Mouse (Mus musculus) kidney, adult 10 weeks (tissue): ENCODE measurements around the gene Scgb3a1. TPM values are rescaled to one million over a fixed set of nuclear protein-coding genes. Genes with fewer than 3 reads are reported as not detected.

Experiments
- polyA plus RNA-seq: library from polyadenylated mRNA; stranded (reverse); fragments of 350-450 nt; fragmentation: Illumina TruSeq; extraction: RNeasy Lipid Tissue Mini Kit (QIAGEN cat#74804); gene quantifications from one replicate; pipeline ENCODE4 v1.2.3, GENCODE M21; 2014; ENCODE audit warnings: low read depth, low replicate concordance

Scgb3a1 gene
- polyA plus RNA-seq, result not detected

DNA sequence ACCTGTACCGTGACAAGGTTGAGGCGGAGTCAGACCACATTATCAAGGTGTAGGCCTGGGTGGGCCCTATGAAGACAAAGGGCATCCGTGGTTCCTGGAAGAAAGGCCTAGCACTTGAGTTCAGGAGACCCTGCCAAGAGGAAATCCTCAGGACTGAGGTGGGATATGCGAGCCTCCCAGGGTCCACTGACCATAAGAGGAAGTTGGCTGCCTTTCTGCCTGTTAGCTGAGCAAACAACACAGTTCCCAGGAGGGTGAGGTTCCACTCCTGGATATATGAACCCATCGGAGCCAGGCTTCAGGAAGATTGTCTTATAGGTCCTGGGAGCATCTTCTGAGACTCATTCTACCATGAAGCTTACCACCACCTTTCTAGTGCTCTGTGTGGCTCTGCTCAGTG is at the start of gene Scgb3a1:
Scgb3a1 (plus strand) TSS at position 301 of the 400 bp plus-strand sequence.

DNA sequence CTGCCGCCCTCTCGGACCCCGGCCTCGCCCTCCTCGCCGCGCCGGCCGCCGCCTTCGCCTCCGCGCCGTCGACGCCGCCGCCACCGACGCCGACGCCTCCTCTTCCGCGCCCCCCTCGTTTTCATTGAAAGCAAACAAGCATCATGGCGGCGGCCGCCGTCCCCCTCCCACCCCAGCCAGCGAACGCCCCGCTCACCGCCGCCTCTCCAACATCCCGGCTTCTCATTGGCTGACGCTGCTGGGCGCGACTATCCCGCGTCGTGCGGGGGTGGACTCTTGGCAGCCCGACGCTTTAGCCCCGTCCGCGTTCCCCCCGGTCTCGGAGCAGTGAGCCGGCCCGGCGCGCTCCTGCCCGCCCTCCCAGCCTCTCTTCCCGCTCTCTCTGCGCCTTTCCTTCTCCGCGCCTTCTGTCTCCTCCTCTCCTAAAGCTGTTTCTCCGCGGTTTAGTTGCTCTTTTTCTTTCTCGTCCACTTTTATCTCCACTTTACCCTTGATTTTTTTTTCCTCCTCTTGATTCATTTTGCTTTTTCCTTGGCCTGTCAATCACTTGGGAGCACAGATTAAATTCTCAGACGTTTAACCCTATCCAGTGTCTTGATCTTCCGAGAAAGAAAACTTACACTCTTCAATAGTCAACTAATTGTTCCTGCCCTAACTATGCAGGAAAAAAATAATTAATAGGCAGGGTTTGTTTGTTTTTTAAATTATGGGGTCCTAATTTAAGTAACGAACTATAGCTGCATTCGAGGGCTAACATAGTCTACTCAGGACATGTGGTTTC is 49.3 kb downstream of the Scgb3a1 start, which contains the start of gene Cnot6:
Cnot6 (minus strand) TSS at position 169 of the 781 bp plus-strand sequence.

Other genes with a start within 250 kb of the Scgb3a1 start
- not detected for gene Olfr1389, start 240.5 kb upstream of the Scgb3a1 start, polyA plus RNA-seq
- gene Olfr1388, start 227.0 kb upstream of the Scgb3a1 start, polyA plus RNA-seq, result not detected
- not detected for gene Olfr1387, start 208.3 kb upstream of the Scgb3a1 start, polyA plus RNA-seq
- not detected for gene Olfr1386, start 198.6 kb upstream of the Scgb3a1 start, polyA plus RNA-seq
- gene Olfr1385, start 174.5 kb upstream of the Scgb3a1 start, polyA plus RNA-seq, result not detected
- gene Olfr1384, start 156.9 kb upstream of the Scgb3a1 start, polyA plus RNA-seq, result not detected
- gene Olfr1383, start 144.0 kb upstream of the Scgb3a1 start, polyA plus RNA-seq, result not detected
- gene Olfr1382, start 135.4 kb upstream of the Scgb3a1 start, polyA plus RNA-seq, result not detected
- not detected for gene Olfr1381, start 120.2 kb upstream of the Scgb3a1 start, polyA plus RNA-seq
- gene Olfr1380, start 106.7 kb upstream of the Scgb3a1 start, polyA plus RNA-seq, result not detected
- 1.3 TPM for gene Flt4, start 54.3 kb upstream of the Scgb3a1 start, polyA plus RNA-seq
- 163 TPM for gene Cnot6, start 49.1 kb downstream of the Scgb3a1 start, polyA plus RNA-seq
- 1.9 TPM for gene Gfpt2, start 130.6 kb downstream of the Scgb3a1 start, polyA plus RNA-seq
- gene Mapk9, start 183.1 kb downstream of the Scgb3a1 start, polyA plus RNA-seq, result 105 TPM
- gene Rasgef1c, start 238.2 kb downstream of the Scgb3a1 start, polyA plus RNA-seq, result not detected